Mouse (Mus musculus) neural tube, embryonic 14.5 days (tissue): ENCODE data around the gene Gm20388. TPM values are rescaled to one million over a fixed set of nuclear protein-coding genes. Genes with fewer than 3 reads are reported as not detected.
A peak's percentile ranks its signal among the peaks of the same experiment; 100 is the strongest.

ENCODE experiments used
- ATAC-seq: fragments of 200-750 bp; cut with Nextera tagmentation; 2 replicates; pipeline ENCODE4 v1.8.0; 2017; ENCODE audit warnings: low read depth, mild to moderate bottlenecking, moderate TSS enrichment, moderate library complexity
- H3K27ac ChIP-seq: fragments of 300-500 bp; sonication (generic); 2 replicates; pipeline ENCODE4 v1.5.1; 2014; ENCODE audit warnings: low read depth, mild to moderate bottlenecking, control low read depth, low read length, moderate library complexity, mixed read lengths
- H3K27me3 ChIP-seq: fragments of 300-500 bp; sonication (generic); 2 replicates; pipeline ENCODE4 v1.6.1; 2014; ENCODE audit warnings: low read length; ENCODE audit not compliant: control insufficient read depth, insufficient read depth
- H3K36me3 ChIP-seq: fragments of 300-500 bp; sonication (generic); 2 replicates; pipeline ENCODE4 v1.6.1; 2014; ENCODE audit warnings: low read length, mixed read lengths; ENCODE audit not compliant: control insufficient read depth, insufficient read depth
- H3K4me1 ChIP-seq: fragments of 300-500 bp; sonication (generic); 2 replicates; pipeline ENCODE4 v1.6.1; 2014; ENCODE audit warnings: low read length; ENCODE audit not compliant: control insufficient read depth, insufficient read depth
- H3K4me2 ChIP-seq: fragments of 300-500 bp; sonication (generic); 2 replicates; pipeline ENCODE4 v1.6.1; 2014; ENCODE audit warnings: mild to moderate bottlenecking, low read depth, low read length, control low read depth
- H3K4me3 ChIP-seq: fragments of 300-500 bp; sonication (generic); 2 replicates; pipeline ENCODE4 v1.5.1; 2014; ENCODE audit warnings: low read depth, low read length, control low read depth, mixed read lengths
- H3K9ac ChIP-seq: fragments of 300-500 bp; sonication (generic); replicated peaks from 2 replicates; pipeline ENCODE4 v1.6.1; 2014; ENCODE audit warnings: low read depth, mild to moderate bottlenecking, control low read depth, low read length, mixed read lengths
- H3K9me3 ChIP-seq: fragments of 300-500 bp; sonication (generic); 2 replicates; pipeline ENCODE4 v1.6.1; 2016; ENCODE audit warnings: low read length; ENCODE audit not compliant: control insufficient read depth
- WGBS: fragments of 180-500 bp; shearing (Covaris S2); extraction: QIAGEN DNeasy Blood & Tissue Kit; methylation state at CpG from one replicate; pipeline ENCODE4 v1.1.7; 2014; 5-methylcytosine and 5-hydroxymethylcytosine counted together
- polyA plus RNA-seq: library from polyadenylated mRNA; unstranded; fragments of >200 nt; fragmentation: Nextera tagmentation; extraction: Ambion mirVana; gene quantifications from 2 replicates; pipeline ENCODE4 v1.2.1, GENCODE M21; 2014

Gene Gm20388
- polyA plus RNA-seq, 1 experiment from 2014 or later: 10.3 TPM

- no peak overlapping the region for H3K4me2 ChIP-seq
- 88% methylated on average over 11 of the region's 11 CpGs for WGBS
These were observed 2993.9 kb downstream of the Gm20388 start for GRCm38 (mm10) chr8:122904496-122904895.

GRCm38 (mm10) chr8:122905346-122905745 is 2994.7 kb downstream of the Gm20388 start:
- no peak for ATAC-seq
- 90% methylated on average over 4 of the region's 4 CpGs for WGBS
- Histone ChIP-seq H3K4me1 (no peaks in the 10 kb centered on the region), H3K27ac (no peak overlapping the region), H3K27me3 (no peaks in the 10 kb centered on the region), H3K9ac (no peak overlapping the region), H3K4me2 (no peak overlapping the region), H3K36me3 (0 out of 2 replicates have a peak, but pooled peaks cover 5% of the 10 kb centered on the region), H3K9me3 (no peaks in the 10 kb centered on the region), H3K4me3 (no peak overlapping the region)

More at GRCm38 (mm10) chr8:122904496-122904895, 2993.9 kb downstream of the Gm20388 start:
- no peak overlapping the region for H3K27ac ChIP-seq
- no peak overlapping the region for H3K9ac ChIP-seq
- 0 out of 2 replicates have a peak, but pooled peaks cover 5% of the 10 kb centered on the region for H3K36me3 ChIP-seq
- H3K4me3 ChIP-seq: no peak overlapping the region
- no peaks in the 10 kb centered on the region for H3K9me3 ChIP-seq
- H3K27me3 ChIP-seq: no peaks in the 10 kb centered on the region
- no peaks in the 10 kb centered on the region for H3K4me1 ChIP-seq
- no peak for ATAC-seq

- H3K27me3 ChIP-seq: no peaks in the 10 kb centered on the region
- ATAC-seq: peak; percentile 82
- H3K9ac ChIP-seq: no peak overlapping the region
- H3K27ac ChIP-seq: no peak overlapping the region
- WGBS: 45% methylated on average over 6 of the region's 6 CpGs
- H3K9me3 ChIP-seq: no peaks in the 10 kb centered on the region
- H3K4me3 ChIP-seq: no peak overlapping the region
- H3K4me1 ChIP-seq: no peaks in the 10 kb centered on the region
- H3K36me3 ChIP-seq: 0 out of 2 replicates have a peak, but pooled peaks cover 5% of the 10 kb centered on the region
- no peak overlapping the region for H3K4me2 ChIP-seq
These were observed 2995.9 kb downstream of the Gm20388 start for GRCm38 (mm10) chr8:122906463-122907021.

- Histone ChIP-seq H3K4me1 (peaks cover under 1% of the 10 kb centered on the region; the same call in 1 of the 2 replicates), H3K4me3 (no peak overlapping the region), H3K4me2 (no peak overlapping the region), H3K27ac (no peak overlapping the region), H3K27me3 (no peaks in the 10 kb centered on the region), H3K9me3 (no peaks in the 10 kb centered on the region), H3K9ac (no peak overlapping the region), H3K36me3 (peaks cover 5% of the 10 kb centered on the region; the same call in 1 of the 2 replicates)
- no peak for ATAC-seq
- WGBS: 72% methylated on average over 3 of the region's 3 CpGs
These were observed 3001.5 kb downstream of the Gm20388 start for GRCm38 (mm10) chr8:122912150-122912549.

- no peak for ATAC-seq
- Histone ChIP-seq H3K9me3 (no peaks in the 10 kb centered on the region), H3K4me3 (no peak overlapping the region), H3K36me3 (peaks cover 5% of the 10 kb centered on the region; the same call in 1 of the 2 replicates), H3K4me1 (peaks cover 4% of the 10 kb centered on the region; the same call in 1 of the 2 replicates), H3K4me2 (no peak overlapping the region), H3K9ac (no peak overlapping the region), H3K27ac (no peak overlapping the region), H3K27me3 (no peaks in the 10 kb centered on the region)
- WGBS: 77% methylated on average over 4 of the region's 4 CpGs
These were observed 3002.2 kb downstream of the Gm20388 start for GRCm38 (mm10) chr8:122912871-122913270.

- Histone ChIP-seq H3K4me3 (no peak overlapping the region), H3K9ac (no peak overlapping the region), H3K4me2 (no peak overlapping the region), H3K4me1 (peaks cover 16% of the 10 kb centered on the region), H3K27ac (no peak overlapping the region), H3K27me3 (no peaks in the 10 kb centered on the region), H3K9me3 (no peaks in the 10 kb centered on the region), H3K36me3 (no peaks in the 10 kb centered on the region; the same call in 1 of the 2 replicates)
- WGBS: 71% methylated on average over 3 of the region's 3 CpGs
- ATAC-seq: no peak
These were observed 3006.1 kb downstream of the Gm20388 start for GRCm38 (mm10) chr8:122916766-122917165.

- H3K36me3 ChIP-seq: no peaks in the 10 kb centered on the region; the same call in 1 of the 2 replicates
- no peak for ATAC-seq
- peaks cover 16% of the 10 kb centered on the region for H3K4me1 ChIP-seq
- no peak overlapping the region for H3K4me3 ChIP-seq
- WGBS: 73% methylated on average over 11 of the region's 11 CpGs
- 0 out of 2 replicates have a peak overlapping the region, but pooled peaks have one; percentile 12 for H3K27ac ChIP-seq
- H3K9me3 ChIP-seq: no peaks in the 10 kb centered on the region
- H3K27me3 ChIP-seq: no peaks in the 10 kb centered on the region
- H3K4me2 ChIP-seq: no peak overlapping the region
- no peak overlapping the region for H3K9ac ChIP-seq
These were observed 3007.1 kb downstream of the Gm20388 start for GRCm38 (mm10) chr8:122917531-122918392.

GRCm38 (mm10) chr8:122918438-122919107 is 3007.9 kb downstream of the Gm20388 start:
- Histone ChIP-seq H3K27ac (no peak overlapping the region), H3K36me3 (no peaks in the 10 kb centered on the region; the same call in 1 of the 2 replicates), H3K4me2 (no peak overlapping the region), H3K4me3 (no peak overlapping the region), H3K27me3 (no peaks in the 10 kb centered on the region), H3K4me1 (peaks cover 16% of the 10 kb centered on the region), H3K9ac (no peak overlapping the region), H3K9me3 (no peaks in the 10 kb centered on the region)
- WGBS: 62% methylated on average over 7 of the region's 7 CpGs
- no peak for ATAC-seq
